Mouse (Mus musculus): Measurements from ENCODE around the gene Ezr. TPM values are rescaled to one million over a fixed set of nuclear protein-coding genes. Genes with fewer than 3 reads are reported as not detected.
"Not testable (repeated sequence)": the region's sequence is repeated elsewhere in the genome, so short reads cannot be mapped to it uniquely, and the experiment has no call there.

Ezr gene
- polyA plus RNA-seq, 1 experiment from 2014 or later: 32.5 TPM

GRCm38 (mm10) chr17:6708194-6708593 is 74.4 kb downstream of the Ezr start:
- not testable (repeated sequence) for ATAC-seq (replicated peaks); H3K4me1 ChIP-seq

GRCm38 (mm10) chr17:6707422-6707821 is 75.2 kb downstream of the Ezr start:
- ATAC-seq (replicated peaks): not testable (repeated sequence)
- 96% methylated on average over 5 of the region's 5 CpGs for WGBS

More at GRCm38 (mm10) chr17:6708194-6708593, 74.4 kb downstream of the Ezr start:
- 73% methylated on average over 2 of the region's 2 CpGs for WGBS
- H3K27me3 ChIP-seq (replicated peaks); H3K4me3 ChIP-seq; H3K27ac ChIP-seq; H3K9ac ChIP-seq; H3K36me3 ChIP-seq (replicated peaks); H3K4me2 ChIP-seq; H3K9me3 ChIP-seq: not testable (repeated sequence)

GRCm38 (mm10) chr17:6706448-6706847 is 76.1 kb downstream of the Ezr start:
- not testable (repeated sequence) for H3K4me2 ChIP-seq

More at GRCm38 (mm10) chr17:6707422-6707821, 75.2 kb downstream of the Ezr start:
- not testable (repeated sequence) for H3K4me1 ChIP-seq; H3K4me3 ChIP-seq; H3K9me3 ChIP-seq; H3K36me3 ChIP-seq (replicated peaks); H3K27me3 ChIP-seq (replicated peaks); H3K9ac ChIP-seq; H3K4me2 ChIP-seq; H3K27ac ChIP-seq

GRCm38 (mm10) chr17:6703381-6704270 is 79.0 kb downstream of the Ezr start:
- peak; percentile 77 for ATAC-seq (replicated peaks)
- H3K4me3 ChIP-seq; H3K27me3 ChIP-seq (replicated peaks); H3K36me3 ChIP-seq (replicated peaks); H3K4me1 ChIP-seq; H3K27ac ChIP-seq; H3K9me3 ChIP-seq; H3K9ac ChIP-seq; H3K4me2 ChIP-seq: not testable (repeated sequence)
- 42% methylated on average over 9 of the region's 9 CpGs for WGBS

More at GRCm38 (mm10) chr17:6706448-6706847, 76.1 kb downstream of the Ezr start:
- WGBS: 84% methylated on average over 4 of the region's 5 CpGs
- not testable (repeated sequence) for H3K4me1 ChIP-seq; ATAC-seq (replicated peaks); H3K4me3 ChIP-seq; H3K36me3 ChIP-seq (replicated peaks); H3K27ac ChIP-seq; H3K27me3 ChIP-seq (replicated peaks); H3K9me3 ChIP-seq; H3K9ac ChIP-seq

GRCm38 (mm10) chr17:6702625-6703221 is 79.9 kb downstream of the Ezr start:
- 21% methylated on average over 2 of the region's 8 CpGs for WGBS
- H3K9me3 ChIP-seq; H3K9ac ChIP-seq; H3K4me3 ChIP-seq; H3K27me3 ChIP-seq (replicated peaks); H3K4me1 ChIP-seq; H3K27ac ChIP-seq; H3K4me2 ChIP-seq; ATAC-seq (replicated peaks); H3K36me3 ChIP-seq (replicated peaks): not testable (repeated sequence)

- ATAC-seq (replicated peaks); H3K9me3 ChIP-seq; H3K36me3 ChIP-seq (replicated peaks); H3K4me1 ChIP-seq; H3K27ac ChIP-seq; H3K27me3 ChIP-seq (replicated peaks); H3K9ac ChIP-seq; H3K4me2 ChIP-seq; H3K4me3 ChIP-seq: not testable (repeated sequence)
- 80% methylated on average over 4 of the region's 7 CpGs for WGBS
Measured at GRCm38 (mm10) chr17:6700077-6700476, 82.5 kb downstream of the Ezr start.

GRCm38 (mm10) chr17:6699502-6699901 is 83.1 kb downstream of the Ezr start:
- H3K9me3 ChIP-seq; H3K27me3 ChIP-seq (replicated peaks); H3K4me3 ChIP-seq; H3K4me1 ChIP-seq; H3K9ac ChIP-seq; H3K4me2 ChIP-seq; H3K36me3 ChIP-seq (replicated peaks); ATAC-seq (replicated peaks); H3K27ac ChIP-seq: not testable (repeated sequence)
- 95% methylated on average over 8 of the region's 9 CpGs for WGBS

GRCm38 (mm10) chr17:6697224-6697775 is 85.3 kb downstream of the Ezr start:
- H3K36me3 ChIP-seq (replicated peaks); H3K4me3 ChIP-seq; H3K4me2 ChIP-seq; H3K9ac ChIP-seq; H3K4me1 ChIP-seq; H3K27me3 ChIP-seq (replicated peaks); H3K27ac ChIP-seq; H3K9me3 ChIP-seq: not testable (repeated sequence)
- 24% methylated on average over 4 of the region's 4 CpGs for WGBS
- peak; percentile 45; the same call in 1 of the 2 replicates for ATAC-seq (replicated peaks)

GRCm38 (mm10) chr17:6696521-6696920 is 86.1 kb downstream of the Ezr start:
- not testable (repeated sequence) for H3K36me3 ChIP-seq (replicated peaks); H3K27me3 ChIP-seq (replicated peaks); H3K9me3 ChIP-seq; H3K4me1 ChIP-seq; H3K27ac ChIP-seq; H3K4me2 ChIP-seq; H3K9ac ChIP-seq; ATAC-seq (replicated peaks); H3K4me3 ChIP-seq
- 61% methylated on average over 8 of the region's 8 CpGs for WGBS

- not testable (repeated sequence) for ATAC-seq (replicated peaks); H3K9ac ChIP-seq; H3K27me3 ChIP-seq (replicated peaks); H3K4me2 ChIP-seq; H3K27ac ChIP-seq; H3K4me3 ChIP-seq; H3K4me1 ChIP-seq; H3K36me3 ChIP-seq (replicated peaks); H3K9me3 ChIP-seq
- WGBS: 78% methylated on average over 9 of the region's 9 CpGs
Measured at GRCm38 (mm10) chr17:6695712-6696111, 86.9 kb downstream of the Ezr start.

GRCm38 (mm10) chr17:6691596-6691995 is 91.0 kb downstream of the Ezr start:
- H3K27ac ChIP-seq; H3K9ac ChIP-seq; H3K4me1 ChIP-seq; H3K9me3 ChIP-seq; H3K4me2 ChIP-seq; H3K4me3 ChIP-seq; H3K36me3 ChIP-seq (replicated peaks); H3K27me3 ChIP-seq (replicated peaks): not testable (repeated sequence)
- WGBS: 11% methylated on average over 2 of the region's 2 CpGs
- ATAC-seq (replicated peaks): 0 out of 2 replicates have a peak, but pooled peaks have one; percentile 48

- not testable (repeated sequence) for H3K9ac ChIP-seq; H3K36me3 ChIP-seq (replicated peaks); H3K9me3 ChIP-seq; H3K4me1 ChIP-seq; H3K27ac ChIP-seq; ATAC-seq (replicated peaks); H3K27me3 ChIP-seq (replicated peaks); H3K4me3 ChIP-seq; H3K4me2 ChIP-seq
- 83% methylated on average over 3 of the region's 4 CpGs for WGBS
Measured at GRCm38 (mm10) chr17:6689344-6689743, 93.2 kb downstream of the Ezr start.

All from midbrain, embryonic 15.5 days (tissue).